Mouse (Mus musculus) retina, postnatal 7 days (tissue): ENCODE data around the gene Lta.

Experiments used
- DNase-seq: peaks from one replicate; pipeline ENCODE4 v3.0.0-alpha.2; 2012; ENCODE audit warnings: low read depth, low spot score

Gene Lta

GRCm38 (mm10) chr17:35159638-35160037 is 45.5 kb downstream of the Lta start:
- no peak for DNase-seq

GRCm38 (mm10) chr17:35158850-35159593 is 46.1 kb downstream of the Lta start:
- DNase-seq, result no peak

GRCm38 (mm10) chr17:35157661-35158175 is 47.4 kb downstream of the Lta start:
- no peak for DNase-seq

GRCm38 (mm10) chr17:35157254-35157653 is 47.9 kb downstream of the Lta start:
- DNase-seq, result no peak

- DNase-seq, result no peak
Observed at GRCm38 (mm10) chr17:35156461-35157200, 48.5 kb downstream of the Lta start.

- DNase-seq, result no peak
Observed at GRCm38 (mm10) chr17:35155451-35155850, 49.7 kb downstream of the Lta start.

GRCm38 (mm10) chr17:35154616-35155015 is 50.5 kb downstream of the Lta start:
- DNase-seq, result no peak

- no peak for DNase-seq
Observed at GRCm38 (mm10) chr17:35153931-35154330, 51.2 kb downstream of the Lta start.
